Mouse (Mus musculus): Measurements from ENCODE around the gene Gm13698.

- no peak for TF ChIP-seq CTCF (conservative IDR thresholded peaks at IDR 0.05 in 1 of 2, IDR thresholded peaks at IDR 0.05 in 1 of 2; ENCODE audit: low read depth in 2 of 2, low read length in 2 of 2)
- TF ChIP-seq RAD21 (IDR thresholded peaks at IDR 0.05; ENCODE audit: low read depth, low read length) = no peak
- TF ChIP-seq POLR2A (IDR thresholded peaks at IDR 0.05; ENCODE audit: low read depth, low read length) = no peak
- no peak for TF ChIP-seq EP300 (IDR thresholded peaks at IDR 0.05; ENCODE audit: low read length)
- TF ChIP-seq POLR2AphosphoS2 (IDR thresholded peaks at IDR 0.05; ENCODE audit: low read depth, low read length) = no peak
- no peak for TF ChIP-seq ZMIZ1 (IDR thresholded peaks at IDR 0.05; ENCODE audit: low read depth, low read length)
- no peak for TF ChIP-seq CHD2 (IDR thresholded peaks at IDR 0.05; ENCODE audit: low read length)
- TF ChIP-seq UBTF (IDR thresholded peaks at IDR 0.05; ENCODE audit: low read depth, low read length) = no peak
- TF ChIP-seq NRF1 (IDR thresholded peaks at IDR 0.05; ENCODE audit: low read depth, low read length) = no peak
- TF ChIP-seq ETS1 (conservative IDR thresholded peaks at IDR 0.05; ENCODE audit: low read depth, low read length) = no peak
- TF ChIP-seq SIN3A (IDR thresholded peaks at IDR 0.05; ENCODE audit: low read length) = no peak
- no peak for TF ChIP-seq BHLHE40 (IDR thresholded peaks at IDR 0.05; ENCODE audit: low read depth, low read length)
- no peak for TF ChIP-seq ZC3H11A (IDR thresholded peaks at IDR 0.05; ENCODE audit: low read depth, low read length)
Observed at GRCm38 (mm10) chr2:83941792-83942191, 13.7 kb upstream of the Gm13698 start.

Measured in CH12.LX (cell line).